ENCODE assay signal across 8 mouse cellular contexts in the genomic region with DNA sequence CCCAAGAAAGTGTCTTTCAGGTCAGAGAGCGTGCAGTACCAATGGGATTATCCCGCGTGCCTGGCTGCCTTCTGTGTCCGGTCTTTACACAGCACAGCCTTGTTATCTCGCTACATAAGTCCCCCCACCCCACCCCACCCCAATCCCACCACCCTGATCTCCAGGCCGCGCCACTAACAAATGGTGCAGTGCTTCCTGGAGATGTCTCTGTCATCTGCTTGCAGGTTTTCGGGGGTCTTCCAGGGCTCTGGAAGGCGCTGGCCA. TPM values are rescaled to one million over a fixed set of nuclear protein-coding genes. Genes with fewer than 3 reads are reported as not detected.
A peak's percentile ranks its signal among the peaks of the same experiment; 100 is the strongest.
DNase-seq lines count a peak whose midpoint lies in the region; ATAC-seq and TF ChIP-seq lines count a peak whose summit lies in the region.

A gene (minus strand): TSS at position 43 of the 264 bp plus-strand sequence.

- no peak for TF ChIP-seq EP300 in heart, adult 2 months (IDR thresholded peaks at IDR 0.05; ENCODE audit: insufficient read depth, low read depth, low read length)

- peak within 1 kb of the TSS; percentile 92 for H3K27ac ChIP-seq in heart, adult 2 months
- H3K27ac ChIP-seq in intestine, embryonic 14.5 days (ENCODE audit: low read depth) = peak within 1 kb of the TSS; percentile 80

- WGBS in heart, adult 2 months = 2% methylated on average over 9 of the region's 9 CpGs
- WGBS in intestine, embryonic 14.5 days = 1% methylated on average over 9 of the region's 9 CpGs

- peak within 1 kb of the TSS; percentile 88 for H3K4me3 ChIP-seq in heart, adult 2 months
- peak within 1 kb of the TSS; percentile 95 for H3K4me3 ChIP-seq in intestine, embryonic 14.5 days (ENCODE audit: low read depth, low read length)

- H3K4me2 ChIP-seq in intestine, embryonic 14.5 days (ENCODE audit: low read length) = peak within 1 kb of the TSS; percentile 95

- no peaks in the 10 kb centered on the region for H3K9me3 ChIP-seq in intestine, embryonic 14.5 days (ENCODE audit: control insufficient read depth, low read length)

- peak within 1 kb of the TSS; percentile 74 for H3K9ac ChIP-seq in heart, adult 2 months (ENCODE audit: low read depth, low read length)
- peak within 1 kb of the TSS; percentile 81 for H3K9ac ChIP-seq in intestine, embryonic 14.5 days (ENCODE audit: low read length)

- intact Hi-C loops in heart, adult 2 months (cut with DNase I) = loop anchor here (1.0 kb wide), 1 partner anchor 59 kb away; no protein-coding TSS in a partner anchor

- DNase-seq in heart, adult 2 months = no peak
- no peak for DNase-seq in heart, adult 11 months
- DNase-seq in adrenal gland, postnatal 10 days = no peak
- DNase-seq in gastrocnemius, postnatal 10 days = no peak
- DNase-seq in intestine, embryonic 14.5 days (ENCODE audit: low spot score) = no peak
- no peak for DNase-seq in right cerebral cortex, postnatal 36 days (ENCODE audit: low spot score in 2 of 2)
- DNase-seq in cerebellum, postnatal 36 days = no peak

- no peak for TF ChIP-seq CTCF in heart, adult 2 months (IDR thresholded peaks at IDR 0.05)

- ATAC-seq in intestine, embryonic 14.5 days (replicated peaks; ENCODE audit: low FRiP score, low TSS enrichment, low read depth) = no peak
- ATAC-seq in megakaryocyte progenitor cell, adult 5-6 weeks (replicated peaks; ENCODE audit: poor library complexity) = no peak

- no peaks in the 10 kb centered on the region for H3K36me3 ChIP-seq in heart, adult 2 months (ENCODE audit: control insufficient read depth, insufficient read depth, low read length)
- H3K36me3 ChIP-seq in intestine, embryonic 14.5 days (ENCODE audit: control insufficient read depth, insufficient read depth, low read length) = peaks cover 31% of the 10 kb centered on the region

- no peaks in the 10 kb centered on the region for H3K79me2 ChIP-seq in heart, adult 2 months (replicated peaks; ENCODE audit: control insufficient read depth, insufficient read depth, low read length)

- H3K27me3 ChIP-seq in heart, adult 2 months (ENCODE audit: control insufficient read depth, insufficient read depth, low read length) = no peaks in the 10 kb centered on the region
- no peaks in the 10 kb centered on the region for H3K27me3 ChIP-seq in intestine, embryonic 14.5 days (replicated peaks; ENCODE audit: control insufficient read depth, insufficient read depth, low read length)

- no peaks in the 10 kb centered on the region for H3K4me1 ChIP-seq in heart, adult 2 months (ENCODE audit: control insufficient read depth, insufficient read depth, low read length)
- H3K4me1 ChIP-seq in intestine, embryonic 14.5 days (replicated peaks; ENCODE audit: control insufficient read depth, insufficient read depth, low read length) = peaks cover 12% of the 10 kb centered on the region; the same call in 1 of the 2 replicates

- no peak for TF ChIP-seq POLR2A in heart, adult 2 months (IDR thresholded peaks at IDR 0.05; ENCODE audit: insufficient read depth, low read depth, low read length)

RNA-seq across cellular contexts. Expression of the gene that starts here (rescaled TPM):
- total RNA-seq in heart, adult 2 months (2021) = 100 to 1,000 TPM; 113 to 125 TPM
- 53.9 and 68.1 TPM in 2 replicates for polyA plus RNA-seq in heart, adult 2 months (2012; rRNA removed)
- total RNA-seq in adrenal gland, postnatal 10 days (2021) = 100 to 1,000 TPM; 223 to 226 TPM
- 100 to 1,000 TPM; 175 to 181 TPM for total RNA-seq in gastrocnemius, postnatal 10 days (2021)
- 455 and 463 TPM in 2 replicates for polyA plus RNA-seq in intestine, embryonic 14.5 days (2014; fragmentation: Nextera tagmentation; extraction: Ambion mirVana)
- total RNA-seq in megakaryocyte progenitor cell, adult 5-6 weeks (2015) = 194 and 226 TPM in 2 replicates
- total RNA-seq in megakaryocyte progenitor cell, adult 5-6 weeks (2017) = 49.9 and 72.6 TPM in 2 replicates
